Mouse (Mus musculus): ENCODE results near the gene Gm21992. TPM values are rescaled to one million over a fixed set of nuclear protein-coding genes. Genes with fewer than 3 reads are reported as not detected.

The Gm21992 gene
- total and polyA plus RNA-seq, 3 experiments: 8.0 to 16.9 (median 9.3) TPM

- H3K4me3 ChIP-seq: no peak overlapping the region
- intact Hi-C loops (cut with DNase I): no loop called here
- peak; percentile 52 to 59 for DNase-seq
- 42% methylated on average over 14 of the region's 14 CpGs for WGBS
- no peak overlapping the region for H3K9ac ChIP-seq (ENCODE audit: low read depth, low read length)
- H3K27ac ChIP-seq: no peak overlapping the region
- H3K79me2 ChIP-seq (replicated peaks; ENCODE audit: control insufficient read depth, insufficient read depth, low read length): no peaks in the 10 kb centered on the region
- H3K4me1 ChIP-seq (ENCODE audit: control insufficient read depth, insufficient read depth, low read length): peaks cover 2% of the 10 kb centered on the region; the same call in 1 of the 2 replicates
- no peaks in the 10 kb centered on the region for H3K27me3 ChIP-seq (ENCODE audit: control insufficient read depth, insufficient read depth, low read length)
- no peak for TF ChIP-seq POLR2A (IDR thresholded peaks at IDR 0.05; ENCODE audit: insufficient read depth, low read depth, low read length)
- TF ChIP-seq CTCF (IDR thresholded peaks at IDR 0.05): no peak
- TF ChIP-seq EP300 (IDR thresholded peaks at IDR 0.05; ENCODE audit: insufficient read depth, low read depth, low read length): no peak
- H3K36me3 ChIP-seq (ENCODE audit: control insufficient read depth, insufficient read depth, low read length): no peaks in the 10 kb centered on the region
Observed at GRCm38 (mm10) chr19:4746611-4747010, 64.8 kb downstream of the Gm21992 start.

- H3K4me1 ChIP-seq (ENCODE audit: control insufficient read depth, insufficient read depth, low read length): peaks cover 2% of the 10 kb centered on the region; the same call in 1 of the 2 replicates
- no peak overlapping the region for H3K4me3 ChIP-seq
- DNase-seq: peak; percentile 19 to 44
- H3K36me3 ChIP-seq (ENCODE audit: control insufficient read depth, insufficient read depth, low read length): no peaks in the 10 kb centered on the region
- no peaks in the 10 kb centered on the region for H3K79me2 ChIP-seq (replicated peaks; ENCODE audit: control insufficient read depth, insufficient read depth, low read length)
- no peak overlapping the region for H3K9ac ChIP-seq (ENCODE audit: low read depth, low read length)
- no peaks in the 10 kb centered on the region for H3K27me3 ChIP-seq (ENCODE audit: control insufficient read depth, insufficient read depth, low read length)
- intact Hi-C loops (cut with DNase I): no loop called here
- no peak overlapping the region for H3K27ac ChIP-seq
- 74% methylated on average over 10 of the region's 10 CpGs for WGBS
- TF ChIP-seq EP300 (IDR thresholded peaks at IDR 0.05; ENCODE audit: insufficient read depth, low read depth, low read length): 0 out of 2 replicates have a peak, but pooled peaks have one; percentile 8
- TF ChIP-seq CTCF (IDR thresholded peaks at IDR 0.05): no peak
- TF ChIP-seq POLR2A (IDR thresholded peaks at IDR 0.05; ENCODE audit: insufficient read depth, low read depth, low read length): no peak
Observed at GRCm38 (mm10) chr19:4745681-4746080, 65.7 kb downstream of the Gm21992 start.

- Histone ChIP-seq H3K79me2 (replicated peaks; ENCODE audit: control insufficient read depth, insufficient read depth, low read length) (no peaks in the 10 kb centered on the region), H3K27ac (no peak overlapping the region), H3K27me3 (ENCODE audit: control insufficient read depth, insufficient read depth, low read length) (no peaks in the 10 kb centered on the region), H3K9ac (ENCODE audit: low read depth, low read length) (no peak overlapping the region), H3K36me3 (ENCODE audit: control insufficient read depth, insufficient read depth, low read length) (no peaks in the 10 kb centered on the region), H3K4me1 (ENCODE audit: control insufficient read depth, insufficient read depth, low read length) (peaks cover 2% of the 10 kb centered on the region; the same call in 1 of the 2 replicates), H3K4me3 (no peak overlapping the region)
- peak; percentile 31 to 51 for DNase-seq
- TF ChIP-seq EP300 (IDR thresholded peaks at IDR 0.05; ENCODE audit: insufficient read depth, low read depth, low read length) (no peak), POLR2A (IDR thresholded peaks at IDR 0.05; ENCODE audit: insufficient read depth, low read depth, low read length) (no peak), CTCF (IDR thresholded peaks at IDR 0.05) (no peak)
- intact Hi-C loops (cut with DNase I): no loop called here
- 30% methylated on average over 9 of the region's 9 CpGs for WGBS
Observed at GRCm38 (mm10) chr19:4745057-4745456, 66.4 kb downstream of the Gm21992 start.

GRCm38 (mm10) chr19:4744026-4744425 is 67.4 kb downstream of the Gm21992 start:
- H3K79me2 ChIP-seq (replicated peaks; ENCODE audit: control insufficient read depth, insufficient read depth, low read length): no peaks in the 10 kb centered on the region
- no peaks in the 10 kb centered on the region for H3K27me3 ChIP-seq (ENCODE audit: control insufficient read depth, insufficient read depth, low read length)
- DNase-seq: peak in 1 of 2 experiments; percentile 12
- no peaks in the 10 kb centered on the region for H3K36me3 ChIP-seq (ENCODE audit: control insufficient read depth, insufficient read depth, low read length)
- no peak overlapping the region for H3K27ac ChIP-seq
- H3K4me3 ChIP-seq: no peak overlapping the region
- peaks cover 2% of the 10 kb centered on the region; the same call in 1 of the 2 replicates for H3K4me1 ChIP-seq (ENCODE audit: control insufficient read depth, insufficient read depth, low read length)
- 76% methylated on average over 14 of the region's 14 CpGs for whole genome bisulfite sequencing
- TF ChIP-seq POLR2A (IDR thresholded peaks at IDR 0.05; ENCODE audit: insufficient read depth, low read depth, low read length) (no peak), CTCF (IDR thresholded peaks at IDR 0.05) (no peak), EP300 (IDR thresholded peaks at IDR 0.05; ENCODE audit: insufficient read depth, low read depth, low read length) (no peak)
- intact Hi-C loops (cut with DNase I): no loop called here
- no peak overlapping the region for H3K9ac ChIP-seq (ENCODE audit: low read depth, low read length)

- peak in 1 of 2 experiments; percentile 21 for DNase-seq
- H3K27me3 ChIP-seq (ENCODE audit: control insufficient read depth, insufficient read depth, low read length): no peaks in the 10 kb centered on the region
- peaks cover 2% of the 10 kb centered on the region; the same call in 1 of the 2 replicates for H3K4me1 ChIP-seq (ENCODE audit: control insufficient read depth, insufficient read depth, low read length)
- H3K36me3 ChIP-seq (ENCODE audit: control insufficient read depth, insufficient read depth, low read length): no peaks in the 10 kb centered on the region
- TF ChIP-seq EP300 (IDR thresholded peaks at IDR 0.05; ENCODE audit: insufficient read depth, low read depth, low read length) (no peak), POLR2A (IDR thresholded peaks at IDR 0.05; ENCODE audit: insufficient read depth, low read depth, low read length) (no peak), CTCF (IDR thresholded peaks at IDR 0.05) (peak; percentile 62)
- WGBS: 49% methylated on average over 5 of the region's 5 CpGs
- no peaks in the 10 kb centered on the region for H3K79me2 ChIP-seq (replicated peaks; ENCODE audit: control insufficient read depth, insufficient read depth, low read length)
- no peak overlapping the region for H3K9ac ChIP-seq (ENCODE audit: low read depth, low read length)
- no peak overlapping the region for H3K4me3 ChIP-seq
- intact Hi-C loops (cut with DNase I): loop anchor here (1.0 to 2.0 kb wide), 2 partner anchors 115 to 247 kb away; no protein-coding TSS in a partner anchor
- H3K27ac ChIP-seq: no peak overlapping the region
Observed at GRCm38 (mm10) chr19:4743524-4743923, 67.9 kb downstream of the Gm21992 start.

GRCm38 (mm10) chr19:4742229-4742628 is 69.2 kb downstream of the Gm21992 start:
- TF ChIP-seq CTCF (IDR thresholded peaks at IDR 0.05) (no peak), POLR2A (IDR thresholded peaks at IDR 0.05; ENCODE audit: insufficient read depth, low read depth, low read length) (no peak), EP300 (IDR thresholded peaks at IDR 0.05; ENCODE audit: insufficient read depth, low read depth, low read length) (no peak)
- WGBS: 90% methylated on average over 6 of the region's 6 CpGs
- Histone ChIP-seq H3K4me3 (no peak overlapping the region), H3K9ac (ENCODE audit: low read depth, low read length) (no peak overlapping the region), H3K4me1 (ENCODE audit: control insufficient read depth, insufficient read depth, low read length) (peaks cover 2% of the 10 kb centered on the region; the same call in 1 of the 2 replicates), H3K36me3 (ENCODE audit: control insufficient read depth, insufficient read depth, low read length) (no peaks in the 10 kb centered on the region), H3K27ac (no peak overlapping the region), H3K27me3 (ENCODE audit: control insufficient read depth, insufficient read depth, low read length) (no peaks in the 10 kb centered on the region), H3K79me2 (replicated peaks; ENCODE audit: control insufficient read depth, insufficient read depth, low read length) (no peaks in the 10 kb centered on the region)
- DNase-seq: peak in 1 of 2 experiments; percentile 12
- intact Hi-C loops (cut with DNase I): loop anchor here (2.0 kb wide), 1 partner anchor 245 kb away; no protein-coding TSS in a partner anchor
